Mouse (Mus musculus): ENCODE results near the gene Asap3. TPM values are rescaled to one million over a fixed set of nuclear protein-coding genes. Genes with fewer than 3 reads are reported as not detected.

Gene Asap3
- total RNA-seq, 2 experiments from 2014 or later: 2.6 to 3.0 TPM

- DNase-seq (ENCODE audit: low spot score in 2 of 2): no peak
These were observed 84.0 kb downstream of the Asap3 start for GRCm38 (mm10) chr4:136289918-136290780.

- DNase-seq (ENCODE audit: low spot score in 2 of 2): no peak
These were observed 84.8 kb downstream of the Asap3 start for GRCm38 (mm10) chr4:136290781-136291595.

- no peak for DNase-seq (ENCODE audit: low spot score in 2 of 2)
These were observed 85.5 kb downstream of the Asap3 start for GRCm38 (mm10) chr4:136291692-136292091.

Other genes starting within 250 kb of the Asap3 start
- 10 to 100 TPM; 25.0 to 28.0 TPM for gene Gale, start 242.6 kb upstream of the Asap3 start, total RNA-seq (2021)
- gene Lypla2, start 233.7 kb upstream of the Asap3 start, total RNA-seq (2021): 10 to 100 TPM; 94.5 to 97.4 TPM
- 10 to 100 TPM; 93.6 to 94.4 TPM for gene Pithd1, start 219.1 kb upstream of the Asap3 start, total RNA-seq (2021)
- 10 to 100 TPM; 25.6 to 26.0 TPM for gene Eloa, start 184.6 kb upstream of the Asap3 start, total RNA-seq (2021)
- 100 to 1,000 TPM; 277 to 280 TPM for gene Rpl11, start 152.9 kb upstream of the Asap3 start, total RNA-seq (2021)
- 10 to 100 TPM; 34.9 to 43.2 TPM for gene Id3, start 62.9 kb upstream of the Asap3 start, total RNA-seq (2021)
- gene E2f2, start 34.0 kb upstream of the Asap3 start, total RNA-seq (2021): under 1 TPM; 0.30 to 0.40 TPM
- gene Tcea3, start 41.4 kb downstream of the Asap3 start, total RNA-seq (2021): under 1 TPM; 0.49 to 0.77 TPM
- 10 to 100 TPM; 41.5 to 43.6 TPM for gene Zfp46, start 78.3 kb downstream of the Asap3 start, total RNA-seq (2021)
- gene Hnrnpr, start 104.6 kb downstream of the Asap3 start, total RNA-seq (2021): 10 to 100 TPM; 84.7 to 86.8 TPM
- 1 to 10 TPM; 5.7 to 5.9 TPM for gene Htr1d, start 217.2 kb downstream of the Asap3 start, total RNA-seq (2021)

Measured in left cerebral cortex, adult 18-20 months (tissue).